Mouse (Mus musculus) midbrain, embryonic 12.5 days (tissue): Measurements from ENCODE around the gene Hpdl. TPM values are rescaled to one million over a fixed set of nuclear protein-coding genes. Genes with fewer than 3 reads are reported as not detected.

Experiments used
- ATAC-seq: fragments of 200-750 bp; cut with Nextera tagmentation; 2 replicates; pipeline ENCODE4 v1.8.0; 2017; ENCODE audit warnings: low read depth, moderate TSS enrichment, moderate library complexity; ENCODE audit not compliant: low FRiP score
- H3K27ac ChIP-seq: fragments of 300-500 bp; sonication (generic); replicated peaks from 2 replicates; pipeline ENCODE4 v1.5.1; 2016; ENCODE audit warnings: mild to moderate bottlenecking
- H3K27me3 ChIP-seq: fragments of 300-500 bp; sonication (generic); 2 replicates; pipeline ENCODE4 v1.6.1; 2016; ENCODE audit warnings: mild to moderate bottlenecking
- H3K36me3 ChIP-seq: fragments of 300-500 bp; sonication (generic); 2 replicates; pipeline ENCODE4 v1.6.1; 2016
- H3K4me1 ChIP-seq: fragments of 300-500 bp; sonication (generic); 2 replicates; pipeline ENCODE4 v1.6.1; 2016
- H3K4me2 ChIP-seq: fragments of 300-500 bp; sonication (generic); replicated peaks from 2 replicates; pipeline ENCODE4 v1.6.1; 2016; ENCODE audit warnings: mild to moderate bottlenecking, moderate library complexity
- H3K4me3 ChIP-seq: fragments of 300-500 bp; sonication (generic); 2 replicates; pipeline ENCODE4 v1.5.1; 2016; ENCODE audit warnings: mild to moderate bottlenecking
- H3K9ac ChIP-seq: fragments of 300-500 bp; sonication (generic); replicated peaks from 2 replicates; pipeline ENCODE4 v1.6.1; 2016; ENCODE audit warnings: mild to moderate bottlenecking, moderate library complexity
- H3K9me3 ChIP-seq: fragments of 300-500 bp; sonication (generic); 2 replicates; pipeline ENCODE4 v1.6.1; 2016; ENCODE audit warnings: mild to moderate bottlenecking
- WGBS: fragments of 180-500 bp; shearing (Covaris S2); methylation state at CpG from one replicate; pipeline ENCODE4 v1.1.7; 2016; 5-methylcytosine and 5-hydroxymethylcytosine counted together
- polyA plus RNA-seq: library from polyadenylated mRNA; unstranded; fragments of >200 nt; fragmentation: Nextera tagmentation; extraction: Ambion mirVana; gene quantifications from 2 replicates; pipeline ENCODE4 v1.2.1, GENCODE M21; 2016

Hpdl gene
- polyA plus RNA-seq, 1 experiment from 2014 or later: 0.45 TPM

DNA sequence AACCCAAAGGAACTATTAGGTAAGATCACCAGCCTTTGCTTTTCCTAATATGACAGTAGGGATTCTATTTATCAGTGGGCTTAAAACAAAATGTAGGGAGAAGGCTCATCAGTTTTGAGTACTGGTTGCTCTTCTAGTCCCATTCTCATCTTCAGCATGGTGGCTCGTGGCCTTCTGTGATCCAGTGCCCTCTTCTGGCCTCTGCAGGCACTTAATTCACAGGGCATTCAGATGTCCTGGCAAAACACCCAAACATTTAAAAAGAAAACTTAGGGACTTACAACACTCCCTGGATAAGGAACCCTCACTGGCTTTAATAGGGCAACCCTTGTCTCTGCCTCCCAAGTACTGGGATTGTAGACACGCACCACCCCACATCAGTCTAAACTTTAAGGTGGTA, 27.2 kb downstream of the Hpdl start:
- Histone ChIP-seq H3K36me3 (no peaks in the 10 kb centered on the region), H3K27me3 (no peaks in the 10 kb centered on the region), H3K9ac (no peak overlapping the region), H3K27ac (no peak overlapping the region), H3K9me3 (no peaks in the 10 kb centered on the region), H3K4me3 (no peak overlapping the region), H3K4me2 (no peak overlapping the region), H3K4me1 (no peaks in the 10 kb centered on the region)
- WGBS: 70% methylated on average over 2 of the region's 2 CpGs
- ATAC-seq: no peak

- no peaks in the 10 kb centered on the region for H3K36me3 ChIP-seq
- H3K4me3 ChIP-seq: no peak overlapping the region
- no peaks in the 10 kb centered on the region for H3K4me1 ChIP-seq
- no peaks in the 10 kb centered on the region for H3K9me3 ChIP-seq
- 91% methylated on average over 8 of the region's 8 CpGs for WGBS
- no peak for ATAC-seq
- H3K9ac ChIP-seq: no peak overlapping the region
- no peak overlapping the region for H3K4me2 ChIP-seq
- H3K27ac ChIP-seq: no peak overlapping the region
- no peaks in the 10 kb centered on the region for H3K27me3 ChIP-seq
These were observed 29.1 kb downstream of the Hpdl start for GRCm38 (mm10) chr4:116792453-116792852.

GRCm38 (mm10) chr4:116788956-116789355, 32.6 kb downstream of the Hpdl start:
- Histone ChIP-seq H3K4me1 (no peaks in the 10 kb centered on the region), H3K4me3 (no peak overlapping the region), H3K9me3 (no peaks in the 10 kb centered on the region), H3K4me2 (no peak overlapping the region), H3K27me3 (no peaks in the 10 kb centered on the region), H3K9ac (no peak overlapping the region), H3K36me3 (no peaks in the 10 kb centered on the region), H3K27ac (no peak overlapping the region)
- ATAC-seq: no peak
- WGBS: 11% methylated on average over 3 of the region's 3 CpGs

GRCm38 (mm10) chr4:116787985-116788760, 33.3 kb downstream of the Hpdl start:
- Histone ChIP-seq H3K9ac (no peak overlapping the region), H3K27ac (no peak overlapping the region), H3K4me3 (no peak overlapping the region), H3K4me1 (no peaks in the 10 kb centered on the region), H3K27me3 (no peaks in the 10 kb centered on the region), H3K4me2 (no peak overlapping the region), H3K36me3 (no peaks in the 10 kb centered on the region), H3K9me3 (no peaks in the 10 kb centered on the region)
- WGBS: 39% methylated on average over 7 of the region's 7 CpGs
- no peak for ATAC-seq

GRCm38 (mm10) chr4:116786587-116786986, 34.9 kb downstream of the Hpdl start:
- H3K4me3 ChIP-seq: no peak overlapping the region
- H3K27ac ChIP-seq: no peak overlapping the region
- no peaks in the 10 kb centered on the region for H3K36me3 ChIP-seq
- H3K9me3 ChIP-seq: no peaks in the 10 kb centered on the region
- no peak for ATAC-seq
- no peak overlapping the region for H3K9ac ChIP-seq
- peaks cover 12% of the 10 kb centered on the region for H3K4me1 ChIP-seq
- 91% methylated on average over 1 of the region's 1 CpGs for WGBS
- H3K4me2 ChIP-seq: no peak overlapping the region
- no peaks in the 10 kb centered on the region for H3K27me3 ChIP-seq

GRCm38 (mm10) chr4:116782171-116782570, 39.3 kb downstream of the Hpdl start:
- H3K4me2 ChIP-seq: peak overlapping the region; percentile 22
- 9% methylated on average over 8 of the region's 8 CpGs for WGBS
- H3K27ac ChIP-seq: peak overlapping the region; percentile 1; the same call in 1 of the 2 replicates
- peaks cover 12% of the 10 kb centered on the region for H3K4me1 ChIP-seq
- peak overlapping the region; percentile 29; the same call in 1 of the 2 replicates for H3K9ac ChIP-seq
- peaks cover 8% of the 10 kb centered on the region for H3K27me3 ChIP-seq
- no peak overlapping the region for H3K4me3 ChIP-seq
- no peaks in the 10 kb centered on the region for H3K36me3 ChIP-seq
- 0 out of 2 replicates have a peak, but pooled peaks have one; percentile 30 for ATAC-seq
- H3K9me3 ChIP-seq: no peaks in the 10 kb centered on the region

GRCm38 (mm10) chr4:116781366-116781765, 40.1 kb downstream of the Hpdl start:
- H3K36me3 ChIP-seq: no peaks in the 10 kb centered on the region
- H3K9me3 ChIP-seq: no peaks in the 10 kb centered on the region
- peaks cover 12% of the 10 kb centered on the region for H3K4me1 ChIP-seq
- no peak overlapping the region for H3K4me2 ChIP-seq
- 51% methylated on average over 2 of the region's 2 CpGs for WGBS
- no peak overlapping the region for H3K4me3 ChIP-seq
- no peak overlapping the region for H3K9ac ChIP-seq
- H3K27ac ChIP-seq: no peak overlapping the region
- H3K27me3 ChIP-seq: peaks cover 8% of the 10 kb centered on the region
- no peak for ATAC-seq

DNA sequence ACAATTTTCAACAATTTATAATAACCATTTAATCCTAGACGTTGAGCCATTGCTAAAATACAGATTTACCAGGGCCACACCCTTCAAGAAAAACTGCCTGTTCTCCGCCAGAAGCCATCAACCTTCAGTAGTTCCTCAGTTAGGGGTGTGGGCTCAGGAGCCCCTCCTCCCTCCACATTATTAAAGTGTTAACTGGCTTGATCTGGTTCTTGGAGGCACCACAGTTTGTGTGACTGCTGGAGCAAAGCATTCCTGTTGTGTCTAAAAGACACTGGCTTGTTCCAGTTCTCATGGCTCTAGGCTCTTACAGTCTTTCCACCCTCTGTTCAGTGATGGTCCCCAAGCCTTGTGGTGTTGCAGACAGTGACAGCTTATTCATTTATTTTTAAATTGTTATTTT, 41.0 kb downstream of the Hpdl start:
- ATAC-seq: no peak
- Histone ChIP-seq H3K9me3 (no peaks in the 10 kb centered on the region), H3K9ac (no peak overlapping the region), H3K27me3 (peaks cover 8% of the 10 kb centered on the region), H3K4me2 (no peak overlapping the region), H3K27ac (no peak overlapping the region), H3K4me3 (no peak overlapping the region), H3K4me1 (peaks cover 12% of the 10 kb centered on the region), H3K36me3 (no peaks in the 10 kb centered on the region)
- 82% methylated on average over 2 of the region's 2 CpGs for WGBS

DNA sequence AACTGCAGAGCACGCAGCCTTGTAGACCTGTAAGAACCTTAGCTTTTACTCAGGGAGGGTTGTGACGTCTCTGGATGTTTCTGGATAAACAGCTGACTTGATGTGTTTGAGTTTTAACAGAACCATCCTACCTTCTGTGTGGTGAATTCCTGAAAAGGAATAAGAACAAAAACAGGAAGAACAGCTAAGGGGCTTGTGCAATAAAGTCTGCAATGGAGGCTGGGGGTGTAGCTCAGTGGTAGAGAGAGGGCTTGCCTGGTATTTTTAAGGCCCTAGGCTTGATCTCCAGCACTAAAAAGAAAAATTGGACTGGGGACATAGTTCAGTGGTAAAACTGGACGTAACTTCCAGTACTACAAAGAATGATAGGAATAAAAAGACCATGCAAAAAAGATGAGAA, 44.4 kb downstream of the Hpdl start:
- Histone ChIP-seq H3K27me3 (peaks cover 8% of the 10 kb centered on the region), H3K27ac (no peak overlapping the region), H3K9me3 (no peaks in the 10 kb centered on the region), H3K4me3 (no peak overlapping the region), H3K4me1 (peaks cover 4% of the 10 kb centered on the region), H3K4me2 (no peak overlapping the region), H3K9ac (no peak overlapping the region), H3K36me3 (0 out of 2 replicates have a peak, but pooled peaks cover 5% of the 10 kb centered on the region)
- 91% methylated on average over 3 of the region's 3 CpGs for WGBS
- ATAC-seq: no peak

- Histone ChIP-seq H3K36me3 (0 out of 2 replicates have a peak, but pooled peaks cover 5% of the 10 kb centered on the region), H3K9ac (no peak overlapping the region), H3K4me3 (no peak overlapping the region), H3K27me3 (peaks cover 8% of the 10 kb centered on the region), H3K9me3 (no peaks in the 10 kb centered on the region), H3K4me1 (no peaks in the 10 kb centered on the region), H3K27ac (no peak overlapping the region), H3K4me2 (no peak overlapping the region)
- WGBS: 89% methylated on average over 5 of the region's 5 CpGs
- ATAC-seq: no peak
These were observed 45.1 kb downstream of the Hpdl start for GRCm38 (mm10) chr4:116776391-116776790.
